Mouse (Mus musculus) G1E (cell line): ENCODE measurements around the gene Rprd1b.

ENCODE experiments used
- CTCF ChIP-seq: IDR thresholded peaks from 2 replicates; pipeline ENCODE4 v1.5.1; 2012; ENCODE audit warnings: low read depth, low read length, inconsistent platforms, mixed read lengths
- POLR2AphosphoS5 ChIP-seq: IDR thresholded peaks from 2 replicates; pipeline ENCODE4 v1.6.1; 2012; ENCODE audit warnings: low read depth, low read length, inconsistent platforms; ENCODE audit not compliant: insufficient replicate concordance
- TAL1 ChIP-seq: conservative IDR thresholded peaks from 2 replicates; pipeline ENCODE4 v1.6.1; 2012; ENCODE audit warnings: low read depth, low read length, inconsistent platforms, mixed read lengths

DNA sequence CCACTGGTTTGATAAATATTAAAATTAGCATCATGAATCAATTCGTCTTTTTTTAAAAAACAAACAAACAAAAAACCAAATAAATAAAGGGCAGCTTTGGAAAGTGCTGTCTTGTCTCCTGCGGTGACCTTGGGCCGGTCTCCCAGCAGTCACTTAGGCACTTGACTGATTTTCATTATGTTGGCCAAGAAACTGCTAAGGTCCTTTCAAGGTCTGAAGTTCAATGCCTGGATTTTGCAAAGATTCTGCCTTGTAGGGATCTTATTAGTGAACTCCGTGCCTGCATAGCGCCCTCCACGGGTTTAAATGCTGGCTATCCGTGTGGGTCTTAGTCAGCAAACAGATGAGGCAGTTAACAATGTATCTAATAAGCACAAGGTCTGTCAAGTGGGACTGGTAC is 50.7 kb downstream of the Rprd1b start:
- TF ChIP-seq CTCF (no peak), TAL1 (no peak), POLR2AphosphoS5 (no peak)
